Mouse (Mus musculus) thymus, adult 2 months (tissue): ENCODE data around the gene Tas1r1.

Experiments
- CTCF ChIP-seq: fragments of 200-500 bp; IDR thresholded peaks from 2 replicates; pipeline ENCODE4 v1.5.1; 2012; ENCODE audit warnings: mild to moderate bottlenecking, control low read depth, low read length, moderate library complexity, borderline replicate concordance; ENCODE audit not compliant: control insufficient read depth, poor library complexity, insufficient read depth; ENCODE audit errors: extremely low read depth
- POLR2A ChIP-seq: fragments of 200-500 bp; IDR thresholded peaks from 2 replicates; pipeline ENCODE4 v1.6.1; 2012; ENCODE audit warnings: mild to moderate bottlenecking, low read length, control low read depth, moderate library complexity; ENCODE audit not compliant: control insufficient read depth, poor library complexity, insufficient read depth; ENCODE audit errors: extremely low read depth

DNA sequence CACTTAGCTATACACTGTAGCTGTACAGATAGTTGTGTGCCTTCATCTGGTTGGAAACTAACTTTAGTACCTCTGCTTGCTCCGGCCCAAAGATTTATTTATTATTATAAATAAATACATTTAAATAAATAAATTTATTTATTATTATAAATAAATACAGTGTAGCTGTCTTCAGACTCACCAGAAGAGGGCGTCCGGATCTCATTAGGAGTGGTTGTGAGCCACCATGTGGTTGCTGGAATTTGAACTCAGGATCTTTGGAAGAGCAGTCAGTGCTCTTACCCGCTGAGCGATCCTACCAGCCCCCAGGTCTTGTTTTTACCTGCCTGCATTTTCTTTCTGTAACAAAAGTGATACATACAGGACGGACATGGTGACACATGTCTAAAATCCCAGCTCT lies 32.2 kb downstream of the Tas1r1 start:
- TF ChIP-seq CTCF (no peak), POLR2A (no peak)
